Comparison of ENCODE assay signal across 16 mouse cellular contexts in genomic region chr6:12358737-12359136, GRCm38 (mm10).
DNase-seq lines count a peak whose midpoint lies in the region; TF ChIP-seq lines count a peak whose summit lies in the region.
"Had no signal": no experiment of that assay in that cellular context is flagged by ENCODE, and none has a peak within 500 bp of the region (broad histone marks: within the 10 kb centered on the region; RNA-seq: fewer than 3 reads in every experiment).

No protein-coding gene starts in this region.

- H3K4me3 ChIP-seq in lung, adult 2 months (replicated peaks; ENCODE audit: extremely low read depth, low read depth, low read length) = no peak overlapping the region
- H3K4me3 ChIP-seq: forebrain, embryonic 12.5 days; heart, embryonic 12.5 days; hindbrain, embryonic 10.5 days; hindbrain, embryonic 15.5 days had no signal

- DNase-seq in embryo, embryonic 11 days = peak; percentile 21
- DNase-seq in embryo, embryonic 9.5 days (ENCODE audit: extremely low spot score) = no peak
- DNase-seq in 3T3-L1 (ENCODE audit: low read depth, low spot score) = peak; percentile 88
- DNase-seq in fibroblast of lung, adult 2 months (ENCODE audit: low read depth) = peak; percentile 20
- DNase-seq in mesoderm, embryonic 11.5 days (ENCODE audit: low read depth, low spot score) = peak; percentile 39
- no peak for DNase-seq in left cerebral cortex, adult 11 months (ENCODE audit: low spot score)
- DNase-seq in lung, adult 2 months = no peak
- DNase-seq: adrenal gland, adult 8-10 months; adrenal gland, postnatal 36 days; cerebellum, adult 2 months; cerebellum, postnatal 10 days; gastrocnemius, postnatal 14 days had no signal

- H3K4me1 ChIP-seq in lung, adult 2 months (ENCODE audit: control insufficient read depth, insufficient read depth, low read length) = no peaks in the 10 kb centered on the region
- H3K4me1 ChIP-seq: forebrain, embryonic 12.5 days; heart, embryonic 12.5 days; hindbrain, embryonic 10.5 days; hindbrain, embryonic 15.5 days had no signal

- 37% methylated on average over 2 of the region's 2 CpGs for WGBS in lung, adult 2 months

- TF ChIP-seq POLR2A in lung, adult 2 months (IDR thresholded peaks at IDR 0.05; ENCODE audit: borderline replicate concordance, extremely low read depth, low read depth, low read length) = no peak

- no peak for TF ChIP-seq CTCF in lung, adult 2 months (IDR thresholded peaks at IDR 0.05; ENCODE audit: insufficient read depth, low read length)

Comparison
In these comparisons a context has a peak if more than half of its experiments do, and no peak if none do; other contexts are left out.
1. DNase-seq: peak in embryo, embryonic 11 days (single experiment), 3T3-L1 (single experiment), fibroblast of lung, adult 2 months (single experiment) and mesoderm, embryonic 11.5 days (single experiment); none in embryo, embryonic 9.5 days (single experiment), left cerebral cortex, adult 11 months (single experiment) and lung, adult 2 months (single experiment).